Mouse (Mus musculus) embryonic facial prominence, embryonic 15.5 days (tissue): ENCODE results near the gene Hacl1. TPM values are rescaled to one million over a fixed set of nuclear protein-coding genes. Genes with fewer than 3 reads are reported as not detected.

Experiments used
- ATAC-seq: fragments of 200-750 bp; cut with Nextera tagmentation; 2 replicates; pipeline ENCODE4 v1.8.0; 2017; ENCODE audit warnings: low read depth, moderate TSS enrichment; ENCODE audit not compliant: insufficient number of reproducible peaks, low FRiP score, low TSS enrichment
- H3K27ac ChIP-seq: fragments of 300-500 bp; sonication (generic); replicated peaks from 2 replicates; pipeline ENCODE4 v1.5.1; 2015; ENCODE audit warnings: mild to moderate bottlenecking, inconsistent platforms
- H3K27me3 ChIP-seq: fragments of 300-500 bp; sonication (generic); 2 replicates; pipeline ENCODE4 v1.6.1; 2015; ENCODE audit warnings: inconsistent platforms
- H3K36me3 ChIP-seq: fragments of 300-500 bp; sonication (generic); 2 replicates; pipeline ENCODE4 v1.6.1; 2015; ENCODE audit warnings: mild to moderate bottlenecking, inconsistent platforms
- H3K4me1 ChIP-seq: fragments of 300-500 bp; sonication (generic); 2 replicates; pipeline ENCODE4 v1.6.1; 2015; ENCODE audit warnings: inconsistent platforms
- H3K4me2 ChIP-seq: fragments of 300-500 bp; sonication (generic); replicated peaks from 2 replicates; pipeline ENCODE4 v1.6.1; 2015; ENCODE audit warnings: mild to moderate bottlenecking, inconsistent platforms
- H3K4me3 ChIP-seq: fragments of 300-500 bp; sonication (generic); replicated peaks from 2 replicates; pipeline ENCODE4 v1.5.1; 2015; ENCODE audit warnings: mild to moderate bottlenecking, inconsistent platforms
- H3K9ac ChIP-seq: fragments of 300-500 bp; sonication (generic); 2 replicates; pipeline ENCODE4 v1.6.1; 2015; ENCODE audit warnings: inconsistent platforms
- H3K9me3 ChIP-seq: fragments of 300-500 bp; sonication (generic); replicated peaks from 2 replicates; pipeline ENCODE4 v1.6.1; 2016; ENCODE audit warnings: inconsistent platforms
- WGBS: fragments of 180-500 bp; shearing (Covaris S2); methylation state at CpG from one replicate; pipeline ENCODE4 v1.1.7; 2015; 5-methylcytosine and 5-hydroxymethylcytosine counted together
- polyA plus RNA-seq: library from polyadenylated mRNA; unstranded; fragments of >200 nt; fragmentation: Nextera tagmentation; extraction: Ambion mirVana; gene quantifications from 2 replicates; pipeline ENCODE4 v1.2.1, GENCODE M21; 2015

Gene Hacl1
- polyA plus RNA-seq, result 11.5 and 13.3 TPM in 2 replicates

GRCm38 (mm10) chr14:31640890-31641505 is at the start of gene Hacl1, which contains the start of gene Btd:
Gene Hacl1, minus strand, starts transcription at chr14:31641286.
Gene Btd, plus strand, starts transcription at chr14:31641028.
- Histone ChIP-seq H3K9me3 (no peaks in the 10 kb centered on the region), H3K4me1 (peaks cover 14% of the 10 kb centered on the region), H3K4me3 (peak within 1 kb of the TSS; percentile 87), H3K9ac (peak within 1 kb of the TSS; percentile 67), H3K27ac (peak within 1 kb of the TSS; percentile 93), H3K4me2 (peak within 1 kb of the TSS; percentile 87), H3K27me3 (no peaks in the 10 kb centered on the region), H3K36me3 (no peaks in the 10 kb centered on the region)
- peak; percentile 98 for ATAC-seq
- WGBS, result 0% methylated on average over 30 of the region's 30 CpGs

- no peak overlapping the region for H3K4me2 ChIP-seq
- H3K36me3 ChIP-seq, result no peaks in the 10 kb centered on the region
- H3K9ac ChIP-seq, result no peak overlapping the region
- H3K9me3 ChIP-seq, result no peaks in the 10 kb centered on the region
- no peaks in the 10 kb centered on the region for H3K27me3 ChIP-seq
- no peak overlapping the region for H3K27ac ChIP-seq
- WGBS, result 97% methylated on average over 1 of the region's 1 CpGs
- no peak for ATAC-seq
- H3K4me1 ChIP-seq, result peaks cover 14% of the 10 kb centered on the region; the same call in 1 of the 2 replicates
- H3K4me3 ChIP-seq, result no peak overlapping the region
Observed at GRCm38 (mm10) chr14:31686231-31686630, 45.1 kb upstream of the Hacl1 start.

GRCm38 (mm10) chr14:31685680-31686079 is 44.6 kb upstream of the Hacl1 start:
- H3K27ac ChIP-seq, result no peak overlapping the region
- no peaks in the 10 kb centered on the region for H3K36me3 ChIP-seq
- H3K9ac ChIP-seq, result no peak overlapping the region
- H3K4me2 ChIP-seq, result no peak overlapping the region
- no peaks in the 10 kb centered on the region for H3K27me3 ChIP-seq
- no peaks in the 10 kb centered on the region for H3K9me3 ChIP-seq
- 79% methylated on average over 10 of the region's 10 CpGs for WGBS
- H3K4me1 ChIP-seq, result peaks cover 14% of the 10 kb centered on the region; the same call in 1 of the 2 replicates
- ATAC-seq, result no peak
- no peak overlapping the region for H3K4me3 ChIP-seq

- Histone ChIP-seq H3K36me3 (no peaks in the 10 kb centered on the region), H3K4me1 (peaks cover 14% of the 10 kb centered on the region; the same call in 1 of the 2 replicates), H3K9me3 (no peaks in the 10 kb centered on the region), H3K4me2 (no peak overlapping the region), H3K27me3 (no peaks in the 10 kb centered on the region), H3K4me3 (no peak overlapping the region), H3K27ac (no peak overlapping the region), H3K9ac (no peak overlapping the region)
- no peak for ATAC-seq
- WGBS, result 44% methylated on average over 7 of the region's 7 CpGs
Observed at GRCm38 (mm10) chr14:31684343-31685040, 43.4 kb upstream of the Hacl1 start.

DNA sequence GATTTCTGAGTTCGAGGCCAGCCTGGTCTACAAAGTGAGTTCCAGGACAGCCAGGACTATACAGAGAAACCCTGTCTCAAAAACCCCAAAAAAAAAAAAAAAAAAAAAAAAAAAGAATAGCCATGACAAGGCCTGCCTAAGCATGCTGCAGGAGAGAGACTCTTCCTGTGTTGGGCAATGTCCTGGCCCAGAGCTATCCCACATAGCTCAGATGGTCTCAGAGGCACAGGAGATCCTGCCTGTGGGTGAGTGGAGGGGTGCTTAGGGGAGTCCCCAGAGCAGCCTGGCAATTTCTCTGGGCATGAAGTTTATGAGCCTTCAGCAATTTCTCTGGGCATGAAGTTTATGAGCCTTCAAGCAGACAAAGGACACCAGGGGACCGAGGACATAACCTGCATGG is 42.5 kb upstream of the Hacl1 start:
- 77% methylated on average over 2 of the region's 2 CpGs for WGBS

DNA sequence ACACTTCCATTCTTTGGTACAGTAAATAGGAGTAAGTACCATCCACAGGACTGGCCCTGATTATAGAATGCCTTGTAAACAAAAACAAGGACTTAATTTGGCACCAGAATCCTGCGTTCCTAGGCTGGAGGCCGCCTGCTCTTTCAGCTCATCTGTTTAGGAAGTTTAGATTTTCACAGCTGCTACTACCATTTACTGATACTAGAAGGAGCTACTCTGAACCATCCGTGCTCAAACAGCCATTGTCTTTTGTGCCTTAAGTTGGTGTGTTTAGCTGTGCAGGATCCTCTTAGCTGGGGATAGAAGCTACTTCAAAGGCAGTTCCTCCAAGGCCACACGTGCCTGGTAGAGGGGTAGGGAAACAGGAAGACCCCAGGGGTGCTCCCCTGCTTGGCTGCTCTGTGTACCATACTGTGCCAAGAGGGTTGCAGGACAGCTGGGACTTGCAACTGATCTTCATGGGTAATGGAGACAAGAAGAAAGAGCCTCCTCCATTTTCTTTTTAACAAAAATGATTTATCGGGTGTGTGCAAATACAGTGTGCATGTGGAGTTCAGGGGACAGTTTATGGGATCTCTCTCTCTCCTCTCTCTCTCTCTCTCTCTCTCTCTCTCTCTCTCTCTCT is 41.0 kb upstream of the Hacl1 start:
- WGBS, result 34% methylated on average over 5 of the region's 5 CpGs
- ATAC-seq, result no peak

More for the DNA sequence above, 42.5 kb upstream of the Hacl1 start:
- no peak for ATAC-seq
- Histone ChIP-seq H3K4me1 (peaks cover 14% of the 10 kb centered on the region; the same call in 1 of the 2 replicates), H3K4me3 (no peak overlapping the region), H3K27ac (no peak overlapping the region), H3K9me3 (no peaks in the 10 kb centered on the region), H3K27me3 (no peaks in the 10 kb centered on the region), H3K9ac (no peak overlapping the region), H3K4me2 (no peak overlapping the region), H3K36me3 (no peaks in the 10 kb centered on the region)

DNA sequence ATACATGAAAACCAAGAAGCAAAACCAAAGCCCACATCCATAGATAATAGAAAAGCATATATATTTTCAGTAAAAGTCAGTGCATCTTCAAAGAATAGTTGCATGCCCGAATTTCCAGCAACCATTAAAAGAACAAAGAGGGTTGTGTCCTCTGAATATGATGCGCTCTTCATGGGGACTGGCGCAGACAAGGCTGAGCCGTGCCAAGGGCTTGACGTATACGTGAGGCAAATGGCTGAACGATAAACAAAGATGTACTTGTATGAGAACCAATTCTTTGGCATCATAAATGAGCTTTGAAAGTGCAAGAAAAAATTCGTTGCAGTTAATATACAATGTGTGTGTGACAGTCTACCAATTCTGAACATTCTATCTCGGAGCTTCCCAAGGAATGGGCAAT is 40.2 kb upstream of the Hacl1 start:
- Histone ChIP-seq H3K9ac (no peak overlapping the region), H3K27ac (peak overlapping the region; percentile 71), H3K4me2 (no peak overlapping the region), H3K27me3 (no peaks in the 10 kb centered on the region), H3K4me1 (peaks cover 14% of the 10 kb centered on the region; the same call in 1 of the 2 replicates), H3K9me3 (no peaks in the 10 kb centered on the region), H3K4me3 (no peak overlapping the region), H3K36me3 (no peaks in the 10 kb centered on the region)
- no peak for ATAC-seq
- 59% methylated on average over 9 of the region's 9 CpGs for WGBS

More for the DNA sequence above, 41.0 kb upstream of the Hacl1 start:
- H3K4me2 ChIP-seq, result no peak overlapping the region
- no peaks in the 10 kb centered on the region for H3K9me3 ChIP-seq
- no peaks in the 10 kb centered on the region for H3K27me3 ChIP-seq
- no peaks in the 10 kb centered on the region for H3K36me3 ChIP-seq
- H3K4me1 ChIP-seq, result peaks cover 14% of the 10 kb centered on the region; the same call in 1 of the 2 replicates
- peak overlapping the region; percentile 71 for H3K27ac ChIP-seq
- no peak overlapping the region for H3K9ac ChIP-seq
- H3K4me3 ChIP-seq, result no peak overlapping the region

GRCm38 (mm10) chr14:31680656-31681055 is 39.6 kb upstream of the Hacl1 start:
- no peak for ATAC-seq
- peaks cover 14% of the 10 kb centered on the region; the same call in 1 of the 2 replicates for H3K4me1 ChIP-seq
- peak overlapping the region; percentile 71 for H3K27ac ChIP-seq
- no peaks in the 10 kb centered on the region for H3K27me3 ChIP-seq
- H3K4me3 ChIP-seq, result no peak overlapping the region
- no peaks in the 10 kb centered on the region for H3K36me3 ChIP-seq
- no peak overlapping the region for H3K4me2 ChIP-seq
- 88% methylated on average over 3 of the region's 3 CpGs for WGBS
- H3K9ac ChIP-seq, result no peak overlapping the region
- H3K9me3 ChIP-seq, result no peaks in the 10 kb centered on the region

GRCm38 (mm10) chr14:31671635-31672320 is 30.7 kb upstream of the Hacl1 start:
- Histone ChIP-seq H3K36me3 (peaks cover 4% of the 10 kb centered on the region; the same call in 1 of the 2 replicates), H3K4me2 (no peak overlapping the region), H3K4me1 (peaks cover 43% of the 10 kb centered on the region), H3K9ac (no peak overlapping the region), H3K9me3 (no peaks in the 10 kb centered on the region), H3K27me3 (no peaks in the 10 kb centered on the region), H3K27ac (no peak overlapping the region), H3K4me3 (no peak overlapping the region)
- 49% methylated on average over 10 of the region's 10 CpGs for WGBS
- ATAC-seq, result no peak

DNA sequence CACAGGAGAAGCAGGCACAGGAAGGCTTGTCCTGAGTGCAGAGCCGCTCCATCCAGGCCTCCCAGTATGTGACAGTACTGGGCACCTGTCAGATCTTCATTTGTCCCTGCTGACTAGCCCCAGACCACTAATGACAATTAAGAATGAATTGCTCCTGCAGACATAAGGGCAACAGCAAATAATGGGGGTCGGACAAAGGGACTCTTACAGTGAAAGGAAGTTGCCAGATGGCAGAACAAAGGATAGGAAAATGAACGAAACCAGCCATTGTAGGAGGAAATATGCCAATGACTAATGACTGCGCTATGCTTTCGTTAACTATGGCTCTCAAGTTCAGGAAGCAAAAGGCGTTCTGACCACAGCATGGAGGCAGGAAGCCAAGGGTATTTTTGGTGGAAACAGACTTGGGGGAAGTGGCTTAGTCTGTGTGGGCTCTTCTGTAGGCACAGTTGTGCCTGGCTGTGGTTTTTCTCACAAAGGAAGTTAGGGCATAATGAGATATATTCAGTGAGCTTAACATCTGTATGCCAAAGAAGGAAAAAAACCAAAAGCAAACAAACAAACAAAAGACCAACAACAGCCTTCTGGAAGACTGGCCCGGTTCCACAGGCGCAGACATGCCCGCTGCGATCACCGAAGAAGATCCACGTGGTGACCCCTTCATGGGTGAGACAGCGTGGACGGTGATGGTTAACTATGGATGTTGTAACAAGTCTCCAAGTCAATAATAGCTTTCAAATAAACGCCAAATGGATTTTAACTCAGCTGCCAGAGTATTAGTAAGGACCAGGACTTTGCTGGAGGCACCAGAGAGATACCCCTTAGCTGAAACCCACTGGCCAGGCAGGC is 28.8 kb upstream of the Hacl1 start:
- peaks cover 53% of the 10 kb centered on the region for H3K4me1 ChIP-seq
- H3K27me3 ChIP-seq, result no peaks in the 10 kb centered on the region
- H3K9me3 ChIP-seq, result no peaks in the 10 kb centered on the region
- peak; percentile 83 for ATAC-seq
- H3K9ac ChIP-seq, result no peak overlapping the region
- peaks cover 5% of the 10 kb centered on the region; the same call in 1 of the 2 replicates for H3K36me3 ChIP-seq
- H3K27ac ChIP-seq, result peak overlapping the region; percentile 89
- peak overlapping the region; percentile 31 for H3K4me2 ChIP-seq
- WGBS, result 50% methylated on average over 15 of the region's 15 CpGs
- no peak overlapping the region for H3K4me3 ChIP-seq
